Comparison of ENCODE assay signal across 7 mouse cellular contexts in the genomic region with DNA sequence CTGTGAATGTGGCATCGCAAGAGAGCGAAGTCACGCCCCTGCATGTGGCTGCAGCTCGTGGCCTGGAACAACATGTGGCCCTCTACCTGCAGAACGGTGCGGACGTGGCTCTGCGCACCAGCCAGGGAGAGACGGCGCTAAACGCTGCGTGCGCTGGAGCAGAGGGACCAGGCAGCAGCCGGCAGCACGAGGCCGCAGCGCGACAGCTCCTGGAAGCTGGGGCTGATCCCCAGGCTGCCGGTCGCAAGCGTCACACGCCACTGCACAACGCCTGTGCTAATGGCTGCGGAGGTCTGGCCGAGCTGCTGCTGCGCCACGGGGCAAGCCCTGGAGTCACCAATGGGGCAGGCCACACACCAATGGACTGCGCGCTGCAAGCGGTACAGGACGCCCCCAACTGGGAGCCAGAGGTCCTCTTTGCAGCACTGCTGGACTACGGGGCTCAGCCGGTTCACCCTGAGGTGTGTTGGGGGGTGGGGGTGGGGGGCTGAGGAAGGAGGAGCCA. TPM values are rescaled to one million over a fixed set of nuclear protein-coding genes. Genes with fewer than 3 reads are reported as not detected.
DNase-seq lines count a peak whose midpoint lies in the region; ATAC-seq lines count a peak whose summit lies in the region.

No protein-coding gene starts in this region.

- H3K9ac ChIP-seq in lung, embryonic 15.5 days = peak overlapping the region; percentile 35
- H3K9ac ChIP-seq in forebrain, embryonic 16.5 days (replicated peaks; ENCODE audit: low read depth, low read length) = peak overlapping the region; percentile 44
- H3K9ac ChIP-seq in midbrain, embryonic 14.5 days (replicated peaks; ENCODE audit: low read length) = peak overlapping the region; percentile 57

- peak overlapping the region; percentile 35 for H3K4me3 ChIP-seq in lung, embryonic 15.5 days
- peak overlapping the region; percentile 23 for H3K4me3 ChIP-seq in forebrain, embryonic 16.5 days (replicated peaks; ENCODE audit: low read length)
- H3K4me3 ChIP-seq in midbrain, embryonic 14.5 days (replicated peaks; ENCODE audit: low read depth, low read length) = peak overlapping the region; percentile 35

- H3K27ac ChIP-seq in lung, embryonic 15.5 days = no peak overlapping the region
- H3K27ac ChIP-seq in forebrain, embryonic 16.5 days (ENCODE audit: low read length) = no peak overlapping the region
- H3K27ac ChIP-seq in midbrain, embryonic 14.5 days (replicated peaks; ENCODE audit: low read depth, low read length) = peak overlapping the region; percentile 28; the same call in 1 of the 2 replicates

- 0 out of 2 replicates have a peak, but pooled peaks cover 9% of the 10 kb centered on the region for H3K27me3 ChIP-seq in lung, embryonic 15.5 days
- no peaks in the 10 kb centered on the region for H3K27me3 ChIP-seq in forebrain, embryonic 16.5 days (replicated peaks; ENCODE audit: control insufficient read depth, insufficient read depth, low read length)
- H3K27me3 ChIP-seq in midbrain, embryonic 14.5 days (ENCODE audit: control insufficient read depth, insufficient read depth, low read length) = 0 out of 2 replicates have a peak, but pooled peaks cover 5% of the 10 kb centered on the region

- peaks cover 8% of the 10 kb centered on the region for H3K4me1 ChIP-seq in lung, embryonic 15.5 days
- H3K4me1 ChIP-seq in forebrain, embryonic 16.5 days (replicated peaks; ENCODE audit: control insufficient read depth, insufficient read depth, low read length) = peaks cover 6% of the 10 kb centered on the region; the same call in 1 of the 2 replicates
- H3K4me1 ChIP-seq in midbrain, embryonic 14.5 days (ENCODE audit: control insufficient read depth, insufficient read depth, low read length) = peaks cover 5% of the 10 kb centered on the region

- H3K36me3 ChIP-seq in lung, embryonic 15.5 days = no peaks in the 10 kb centered on the region
- H3K36me3 ChIP-seq in forebrain, embryonic 16.5 days (ENCODE audit: control insufficient read depth, insufficient read depth) = no peaks in the 10 kb centered on the region
- H3K36me3 ChIP-seq in midbrain, embryonic 14.5 days (ENCODE audit: control insufficient read depth, insufficient read depth, low read length) = no peaks in the 10 kb centered on the region

- peak overlapping the region; percentile 64 for H3K4me2 ChIP-seq in lung, embryonic 15.5 days
- peak overlapping the region; percentile 56 for H3K4me2 ChIP-seq in forebrain, embryonic 16.5 days (ENCODE audit: low read length)
- H3K4me2 ChIP-seq in midbrain, embryonic 14.5 days (ENCODE audit: low read length) = peak overlapping the region; percentile 72

- peak; percentile 83 for ATAC-seq in lung, embryonic 15.5 days (ENCODE audit: borderline replicate concordance, extremely low read depth, low FRiP score, low TSS enrichment)
- ATAC-seq in forebrain, embryonic 16.5 days = peak; percentile 47; the same call in 1 of the 2 replicates
- peak; percentile 40; the same call in 1 of the 2 replicates for ATAC-seq in midbrain, embryonic 14.5 days (ENCODE audit: low FRiP score, low TSS enrichment)

- 2% methylated on average over 33 of the region's 33 CpGs for WGBS in lung, embryonic 15.5 days
- WGBS in forebrain, embryonic 16.5 days = under 1% methylated on average over 33 of the region's 33 CpGs
- under 1% methylated on average over 33 of the region's 33 CpGs for WGBS in midbrain, embryonic 14.5 days

- H3K9me3 ChIP-seq in lung, embryonic 15.5 days = no peaks in the 10 kb centered on the region
- no peaks in the 10 kb centered on the region for H3K9me3 ChIP-seq in forebrain, embryonic 16.5 days (ENCODE audit: control insufficient read depth, low read length)
- H3K9me3 ChIP-seq in midbrain, embryonic 14.5 days (ENCODE audit: control insufficient read depth, low read length) = no peaks in the 10 kb centered on the region

- DNase-seq in lung, postnatal 25 days (ENCODE audit: low spot score) = no peak
- peak; percentile 50 for DNase-seq in cerebellum, adult 8-10 months
- DNase-seq in kidney, postnatal 36 days = peak; percentile 55 to 75
- DNase-seq in midbrain, embryonic 14.5 days = peak; percentile 74
- DNase-seq in layer of hippocampus, adult 18-20 months (ENCODE audit: low spot score in 2 of 2) = no peak

RNA-seq across cellular contexts. Expression of gene Asb16, which starts 7.9 kb away (rescaled TPM):
- 0.09 and 0.10 TPM in 2 replicates for polyA plus RNA-seq in lung, embryonic 15.5 days (2015; fragmentation: Nextera tagmentation; extraction: Ambion mirVana)
- not detected in 2 replicates for polyA plus RNA-seq in forebrain, embryonic 16.5 days (2015; fragmentation: Nextera tagmentation; extraction: Ambion mirVana)
- polyA plus RNA-seq in midbrain, embryonic 14.5 days (2014; fragmentation: Nextera tagmentation; extraction: Ambion mirVana) = 0.12 TPM in 1 of 2 replicates, not detected in the other
- total RNA-seq in layer of hippocampus, adult 18-20 months (2021) = 1 to 10 TPM; 2.3 to 2.9 TPM

RNA-seq across cellular contexts. Expression of gene Tmub2, which starts 8.3 kb away (rescaled TPM):
- polyA plus RNA-seq in lung, embryonic 15.5 days (2015; fragmentation: Nextera tagmentation; extraction: Ambion mirVana) = 48.7 and 51.4 TPM in 2 replicates
- polyA plus RNA-seq in forebrain, embryonic 16.5 days (2015; fragmentation: Nextera tagmentation; extraction: Ambion mirVana) = 75.8 and 78.7 TPM in 2 replicates
- polyA plus RNA-seq in midbrain, embryonic 14.5 days (2014; fragmentation: Nextera tagmentation; extraction: Ambion mirVana) = 76.4 and 78.4 TPM in 2 replicates
- 10 to 100 TPM; 62.3 to 67.6 TPM for total RNA-seq in layer of hippocampus, adult 18-20 months (2021)

RNA-seq across cellular contexts. Expression of gene Atxn7l3, which starts 20.0 kb away (rescaled TPM):
- 13.3 and 13.6 TPM in 2 replicates for polyA plus RNA-seq in lung, embryonic 15.5 days (2015; fragmentation: Nextera tagmentation; extraction: Ambion mirVana)
- polyA plus RNA-seq in forebrain, embryonic 16.5 days (2015; fragmentation: Nextera tagmentation; extraction: Ambion mirVana) = 28.5 and 29.5 TPM in 2 replicates
- 38.5 and 42.4 TPM in 2 replicates for polyA plus RNA-seq in midbrain, embryonic 14.5 days (2014; fragmentation: Nextera tagmentation; extraction: Ambion mirVana)
- 100 to 1,000 TPM; 168 to 171 TPM for total RNA-seq in layer of hippocampus, adult 18-20 months (2021)

RNA-seq across cellular contexts. Expression of gene BC030867, which starts 27.8 kb away (rescaled TPM):
- 19.9 and 20.4 TPM in 2 replicates for polyA plus RNA-seq in lung, embryonic 15.5 days (2015; fragmentation: Nextera tagmentation; extraction: Ambion mirVana)
- polyA plus RNA-seq in forebrain, embryonic 16.5 days (2015; fragmentation: Nextera tagmentation; extraction: Ambion mirVana) = 5.4 and 5.5 TPM in 2 replicates
- 2.6 and 3.0 TPM in 2 replicates for polyA plus RNA-seq in midbrain, embryonic 14.5 days (2014; fragmentation: Nextera tagmentation; extraction: Ambion mirVana)
- total RNA-seq in layer of hippocampus, adult 18-20 months (2021) = 1 to 10 TPM in 1 of 2 experiments, under 1 TPM in 1; 0.86 to 1.8 TPM

RNA-seq across cellular contexts. Expression of gene Ubtf, which starts 43.1 kb away (rescaled TPM):
- polyA plus RNA-seq in lung, embryonic 15.5 days (2015; fragmentation: Nextera tagmentation; extraction: Ambion mirVana) = 83.5 and 86.1 TPM in 2 replicates
- polyA plus RNA-seq in forebrain, embryonic 16.5 days (2015; fragmentation: Nextera tagmentation; extraction: Ambion mirVana) = 99.1 and 116 TPM in 2 replicates
- polyA plus RNA-seq in midbrain, embryonic 14.5 days (2014; fragmentation: Nextera tagmentation; extraction: Ambion mirVana) = 77.6 and 84.4 TPM in 2 replicates
- 100 to 1,000 TPM; 131 to 135 TPM for total RNA-seq in layer of hippocampus, adult 18-20 months (2021)

Comparison
In these comparisons a context has a peak if more than half of its experiments do, and no peak if none do; other contexts are left out.
1. DNase-seq: peak in cerebellum, adult 8-10 months (single experiment), kidney, postnatal 36 days (2 of 2) and midbrain, embryonic 14.5 days (single experiment); none in lung, postnatal 25 days (single experiment) and layer of hippocampus, adult 18-20 months (0 of 2).
2. Peak in every context shown above with its lines, with median percentiles within 50 percentile points of each other: ATAC-seq, H3K4me2 ChIP-seq, H3K4me3 ChIP-seq and H3K9ac ChIP-seq.